Mouse (Mus musculus): ENCODE data around the gene Mnat1. TPM values are rescaled to one million over a fixed set of nuclear protein-coding genes. Genes with fewer than 3 reads are reported as not detected.
A peak's percentile ranks its signal among the peaks of the same experiment; 100 is the strongest.

Mnat1 gene
- polyA plus RNA-seq, 1 experiment, result 6.4 TPM

- H3K4me3 ChIP-seq (replicated peaks; ENCODE audit: extremely low read depth, low read depth, low read length), result no peak overlapping the region
- no peak for DNase-seq
- H3K4me1 ChIP-seq (ENCODE audit: control insufficient read depth, insufficient read depth, low read length), result no peaks in the 10 kb centered on the region
- TF ChIP-seq POLR2A (IDR thresholded peaks at IDR 0.05; ENCODE audit: borderline replicate concordance, extremely low read depth, low read depth, low read length) (no peak), CTCF (IDR thresholded peaks at IDR 0.05; ENCODE audit: insufficient read depth, low read length) (no peak)
- WGBS, result 86% methylated on average over 6 of the region's 6 CpGs
Observed at GRCm38 (mm10) chr12:73259269-73259668, 135.8 kb downstream of the Mnat1 start.

- TF ChIP-seq CTCF (IDR thresholded peaks at IDR 0.05; ENCODE audit: insufficient read depth, low read length) (no peak), POLR2A (IDR thresholded peaks at IDR 0.05; ENCODE audit: borderline replicate concordance, extremely low read depth, low read depth, low read length) (no peak)
- 98% methylated on average over 1 of the region's 1 CpGs for WGBS
- DNase-seq, result no peak
- Histone ChIP-seq H3K4me1 (ENCODE audit: control insufficient read depth, insufficient read depth, low read length) (no peaks in the 10 kb centered on the region), H3K4me3 (replicated peaks; ENCODE audit: extremely low read depth, low read depth, low read length) (no peak overlapping the region)
Observed at GRCm38 (mm10) chr12:73260339-73260738, 136.8 kb downstream of the Mnat1 start.

GRCm38 (mm10) chr12:73265381-73265978, 142.0 kb downstream of the Mnat1 start:
- 35% methylated on average over 3 of the region's 3 CpGs for WGBS

GRCm38 (mm10) chr12:73266597-73266996, 143.1 kb downstream of the Mnat1 start:
- Histone ChIP-seq H3K4me1 (ENCODE audit: control insufficient read depth, insufficient read depth, low read length) (no peaks in the 10 kb centered on the region; the same call in 1 of the 2 replicates), H3K4me3 (replicated peaks; ENCODE audit: extremely low read depth, low read depth, low read length) (no peak overlapping the region)
- WGBS, result 87% methylated on average over 1 of the region's 1 CpGs
- DNase-seq, result no peak
- TF ChIP-seq POLR2A (IDR thresholded peaks at IDR 0.05; ENCODE audit: borderline replicate concordance, extremely low read depth, low read depth, low read length) (no peak), CTCF (IDR thresholded peaks at IDR 0.05; ENCODE audit: insufficient read depth, low read length) (no peak)

More at GRCm38 (mm10) chr12:73265381-73265978, 142.0 kb downstream of the Mnat1 start:
- TF ChIP-seq POLR2A (IDR thresholded peaks at IDR 0.05; ENCODE audit: borderline replicate concordance, extremely low read depth, low read depth, low read length), result no peak
- TF ChIP-seq CTCF (IDR thresholded peaks at IDR 0.05; ENCODE audit: insufficient read depth, low read length), result no peak
- H3K4me3 ChIP-seq (replicated peaks; ENCODE audit: extremely low read depth, low read depth, low read length), result no peak overlapping the region
- no peak for DNase-seq
- H3K4me1 ChIP-seq (ENCODE audit: control insufficient read depth, insufficient read depth, low read length), result no peaks in the 10 kb centered on the region; the same call in 1 of the 2 replicates

- no peak for TF ChIP-seq POLR2A (IDR thresholded peaks at IDR 0.05; ENCODE audit: borderline replicate concordance, extremely low read depth, low read depth, low read length)
- TF ChIP-seq CTCF (IDR thresholded peaks at IDR 0.05; ENCODE audit: insufficient read depth, low read length), result no peak
Observed at GRCm38 (mm10) chr12:73268497-73268896, 145.0 kb downstream of the Mnat1 start.

GRCm38 (mm10) chr12:73269531-73269930, 146.0 kb downstream of the Mnat1 start:
- WGBS, result 90% methylated on average over 3 of the region's 3 CpGs
- H3K4me3 ChIP-seq (replicated peaks; ENCODE audit: extremely low read depth, low read depth, low read length), result no peak overlapping the region
- H3K4me1 ChIP-seq (ENCODE audit: control insufficient read depth, insufficient read depth, low read length), result no peaks in the 10 kb centered on the region; the same call in 1 of the 2 replicates
- no peak for DNase-seq
- no peak for TF ChIP-seq CTCF (IDR thresholded peaks at IDR 0.05; ENCODE audit: insufficient read depth, low read length)
- no peak for TF ChIP-seq POLR2A (IDR thresholded peaks at IDR 0.05; ENCODE audit: borderline replicate concordance, extremely low read depth, low read depth, low read length)

More at GRCm38 (mm10) chr12:73268497-73268896, 145.0 kb downstream of the Mnat1 start:
- H3K4me3 ChIP-seq (replicated peaks; ENCODE audit: extremely low read depth, low read depth, low read length), result no peak overlapping the region
- no peak for DNase-seq
- H3K4me1 ChIP-seq (ENCODE audit: control insufficient read depth, insufficient read depth, low read length), result no peaks in the 10 kb centered on the region; the same call in 1 of the 2 replicates
- WGBS, result 87% methylated on average over 1 of the region's 1 CpGs

- WGBS, result 75% methylated on average over 4 of the region's 4 CpGs
- DNase-seq, result no peak
- Histone ChIP-seq H3K4me3 (replicated peaks; ENCODE audit: extremely low read depth, low read depth, low read length) (no peak overlapping the region), H3K4me1 (ENCODE audit: control insufficient read depth, insufficient read depth, low read length) (no peaks in the 10 kb centered on the region; the same call in 1 of the 2 replicates)
- TF ChIP-seq POLR2A (IDR thresholded peaks at IDR 0.05; ENCODE audit: borderline replicate concordance, extremely low read depth, low read depth, low read length) (no peak), CTCF (IDR thresholded peaks at IDR 0.05; ENCODE audit: insufficient read depth, low read length) (no peak)
Observed at GRCm38 (mm10) chr12:73269933-73270332, 146.4 kb downstream of the Mnat1 start.

- 77% methylated on average over 3 of the region's 3 CpGs for WGBS
- H3K4me3 ChIP-seq (replicated peaks; ENCODE audit: extremely low read depth, low read depth, low read length), result no peak overlapping the region
- H3K4me1 ChIP-seq (ENCODE audit: control insufficient read depth, insufficient read depth, low read length), result no peaks in the 10 kb centered on the region; the same call in 1 of the 2 replicates
- DNase-seq, result no peak
- TF ChIP-seq CTCF (IDR thresholded peaks at IDR 0.05; ENCODE audit: insufficient read depth, low read length), result no peak
- TF ChIP-seq POLR2A (IDR thresholded peaks at IDR 0.05; ENCODE audit: borderline replicate concordance, extremely low read depth, low read depth, low read length), result no peak
Observed at GRCm38 (mm10) chr12:73274921-73275320, 151.4 kb downstream of the Mnat1 start.

- under 1% methylated on average over 53 of the region's 53 CpGs for WGBS
- peak; percentile 90 for DNase-seq
- Histone ChIP-seq H3K4me1 (ENCODE audit: control insufficient read depth, insufficient read depth, low read length) (peaks cover 2% of the 10 kb centered on the region; the same call in 1 of the 2 replicates), H3K4me3 (replicated peaks; ENCODE audit: extremely low read depth, low read depth, low read length) (peak within 1 kb of the TSS; percentile 98)
- TF ChIP-seq POLR2A (IDR thresholded peaks at IDR 0.05; ENCODE audit: borderline replicate concordance, extremely low read depth, low read depth, low read length) (peak; percentile 55; the same call in 1 of the 2 replicates), CTCF (IDR thresholded peaks at IDR 0.05; ENCODE audit: insufficient read depth, low read length) (no peak)
Observed at GRCm38 (mm10) chr12:73286287-73287092, 163.0 kb downstream of the Mnat1 start, which contains the start of the genes Trmt5 and Slc38a6. Trmt5 (minus strand) TSS chr12:73286710. Slc38a6 (plus strand) TSS chr12:73286779.
